Mouse (Mus musculus): Measurements from ENCODE around the gene Mrrf. TPM values are rescaled to one million over a fixed set of nuclear protein-coding genes. Genes with fewer than 3 reads are reported as not detected.

Gene Mrrf
- total RNA-seq, 1 experiment = 8.4 TPM

DNA sequence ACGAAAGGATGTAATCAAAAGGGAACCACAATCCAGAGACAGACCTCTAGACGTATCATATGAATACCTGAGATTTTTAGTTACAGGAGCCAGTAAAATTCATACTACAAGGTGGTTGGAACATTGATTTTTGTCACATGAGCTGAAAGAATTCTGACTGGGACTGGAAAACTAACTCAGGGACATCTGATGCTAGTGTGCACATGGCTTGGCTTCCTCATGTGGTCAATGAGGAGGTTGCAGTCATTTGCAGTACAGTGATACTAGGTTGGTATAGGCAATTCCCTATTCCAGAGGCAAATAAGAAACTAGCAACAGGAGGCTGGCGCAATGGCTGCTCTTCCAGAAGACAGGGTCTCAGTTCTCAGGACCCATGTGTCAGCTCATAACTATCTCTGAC is 23.6 kb upstream of the Mrrf start:
- peaks cover 6% of the 10 kb centered on the region for H3K36me3 ChIP-seq (ENCODE audit: control insufficient read depth, insufficient read depth, low read length, poor library complexity, severe bottlenecking)
- in situ Hi-C loops (cut with MboI; ENCODE audit: low sequenced_read_pairs in 2 of 2, unreplicated experiment in 2 of 2) = no loop called here
- DNase-seq (ENCODE audit: low read depth, low spot score) = no peak

DNA sequence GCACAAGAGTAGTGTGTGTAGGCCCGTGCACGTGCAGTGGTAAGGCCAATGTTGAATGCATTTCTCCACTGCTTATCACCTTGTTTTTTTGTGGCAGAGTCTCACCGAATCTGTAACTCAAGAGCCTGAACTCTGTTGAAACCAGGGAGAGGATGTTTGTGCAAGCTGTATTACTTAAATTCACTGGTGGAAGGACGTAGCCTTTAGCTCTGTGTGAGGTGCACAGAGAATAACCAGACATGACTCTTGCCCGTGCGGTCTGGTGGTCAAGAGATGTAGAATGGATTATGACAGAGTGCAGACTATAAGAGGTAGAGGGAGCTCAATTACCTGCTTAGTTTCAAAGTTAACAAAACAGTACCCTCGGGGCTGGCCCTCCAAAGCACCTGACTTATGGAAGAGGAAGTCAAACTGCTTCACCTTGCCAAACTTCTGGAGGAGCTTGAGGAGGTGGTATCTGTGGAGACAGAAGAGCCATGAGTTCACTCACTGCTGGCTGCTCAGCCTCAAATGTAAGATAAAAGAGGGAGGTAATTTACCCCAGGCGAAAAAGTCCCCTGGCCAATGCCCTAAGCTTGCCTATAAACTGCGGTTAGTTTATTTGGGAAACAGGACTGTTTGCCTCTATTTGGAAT is 9.3 kb upstream of the Mrrf start:
- peaks cover 32% of the 10 kb centered on the region for H3K36me3 ChIP-seq (ENCODE audit: control insufficient read depth, insufficient read depth, low read length, poor library complexity, severe bottlenecking)
- DNase-seq (ENCODE audit: low read depth, low spot score) = no peak
- in situ Hi-C loops (cut with MboI; ENCODE audit: low sequenced_read_pairs in 2 of 2, unreplicated experiment in 2 of 2) = no loop called here

More for the DNA sequence above, 23.6 kb upstream of the Mrrf start:
- Histone ChIP-seq H3K9me3 (ENCODE audit: control insufficient read depth, insufficient read depth, low read depth, low read length) (no peaks in the 10 kb centered on the region), H3K4me3 (ENCODE audit: insufficient read depth in 1 of 2, low read depth in 1 of 2, low read length in 2 of 2, poor library complexity in 1 of 2, severe bottlenecking in 1 of 2) (no peak overlapping the region), H3K4me1 (ENCODE audit: control insufficient read depth in 2 of 2, insufficient read depth in 2 of 2, low read length in 2 of 2, poor library complexity in 1 of 2) (no peaks in the 10 kb centered on the region), H3K27ac (ENCODE audit: insufficient read depth, low read depth, low read length, poor library complexity, severe bottlenecking) (no peak overlapping the region), H3K9ac (ENCODE audit: insufficient read depth, low read depth, low read length, poor library complexity, severe bottlenecking) (no peak overlapping the region)
- TF ChIP-seq CHD2 (IDR thresholded peaks at IDR 0.05; ENCODE audit: low read depth, low read length) (no peak), ZC3H11A (IDR thresholded peaks at IDR 0.05; ENCODE audit: borderline replicate concordance, low read depth, low read length) (no peak), HCFC1 (IDR thresholded peaks at IDR 0.05; ENCODE audit: borderline replicate concordance, insufficient read depth, low read length) (no peak), ZNF384 (IDR thresholded peaks at IDR 0.05; ENCODE audit: low read depth, low read length) (no peak), MAFK (IDR thresholded peaks at IDR 0.05; ENCODE audit: insufficient read depth, low read depth, low read length) (no peak)

DNA sequence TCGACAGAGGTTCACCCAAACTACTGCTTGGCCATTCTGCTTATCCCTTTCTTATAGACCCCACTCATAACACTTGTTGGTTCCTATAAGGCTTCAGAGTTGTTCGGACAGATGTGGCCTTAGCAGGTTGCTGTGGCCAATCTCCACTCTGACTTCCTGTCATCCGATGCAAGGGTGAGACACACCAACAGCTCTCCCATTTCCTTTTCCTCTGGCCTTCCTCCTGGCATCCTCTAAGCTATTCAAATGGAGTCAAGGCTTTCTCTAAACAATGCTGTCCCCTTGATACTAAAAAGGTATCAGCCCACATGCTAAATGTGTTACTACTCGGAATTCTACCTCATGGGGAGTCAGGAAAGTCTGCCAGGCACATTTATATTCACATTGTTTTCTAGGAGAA is 8.2 kb upstream of the Mrrf start:
- Histone ChIP-seq H3K4me3 (ENCODE audit: insufficient read depth in 1 of 2, low read depth in 1 of 2, low read length in 2 of 2, poor library complexity in 1 of 2, severe bottlenecking in 1 of 2) (no peak overlapping the region), H3K9me3 (ENCODE audit: control insufficient read depth, insufficient read depth, low read depth, low read length) (no peaks in the 10 kb centered on the region), H3K9ac (ENCODE audit: insufficient read depth, low read depth, low read length, poor library complexity, severe bottlenecking) (no peak overlapping the region), H3K4me1 (ENCODE audit: control insufficient read depth in 2 of 2, insufficient read depth in 2 of 2, low read length in 2 of 2, poor library complexity in 1 of 2) (no peaks in the 10 kb centered on the region), H3K27ac (ENCODE audit: insufficient read depth, low read depth, low read length, poor library complexity, severe bottlenecking) (no peak overlapping the region), H3K36me3 (ENCODE audit: control insufficient read depth, insufficient read depth, low read length, poor library complexity, severe bottlenecking) (peaks cover 26% of the 10 kb centered on the region)
- in situ Hi-C loops (cut with MboI; ENCODE audit: low sequenced_read_pairs in 2 of 2, unreplicated experiment in 2 of 2) = no loop called here
- no peak for DNase-seq (ENCODE audit: low read depth, low spot score)
- TF ChIP-seq ZC3H11A (IDR thresholded peaks at IDR 0.05; ENCODE audit: borderline replicate concordance, low read depth, low read length) = no peak
- TF ChIP-seq ZNF384 (IDR thresholded peaks at IDR 0.05; ENCODE audit: low read depth, low read length) = no peak
- no peak for TF ChIP-seq HCFC1 (IDR thresholded peaks at IDR 0.05; ENCODE audit: borderline replicate concordance, insufficient read depth, low read length)
- TF ChIP-seq CHD2 (IDR thresholded peaks at IDR 0.05; ENCODE audit: low read depth, low read length) = no peak
- TF ChIP-seq MAFK (IDR thresholded peaks at IDR 0.05; ENCODE audit: insufficient read depth, low read depth, low read length) = no peak

More for the DNA sequence above, 9.3 kb upstream of the Mrrf start:
- Histone ChIP-seq H3K27ac (ENCODE audit: insufficient read depth, low read depth, low read length, poor library complexity, severe bottlenecking) (no peak overlapping the region), H3K9ac (ENCODE audit: insufficient read depth, low read depth, low read length, poor library complexity, severe bottlenecking) (no peak overlapping the region), H3K4me3 (ENCODE audit: insufficient read depth in 1 of 2, low read depth in 1 of 2, low read length in 2 of 2, poor library complexity in 1 of 2, severe bottlenecking in 1 of 2) (no peak overlapping the region), H3K4me1 (ENCODE audit: control insufficient read depth in 2 of 2, insufficient read depth in 2 of 2, low read length in 2 of 2, poor library complexity in 1 of 2) (no peaks in the 10 kb centered on the region), H3K9me3 (ENCODE audit: control insufficient read depth, insufficient read depth, low read depth, low read length) (no peaks in the 10 kb centered on the region)
- no peak for TF ChIP-seq ZC3H11A (IDR thresholded peaks at IDR 0.05; ENCODE audit: borderline replicate concordance, low read depth, low read length)
- no peak for TF ChIP-seq HCFC1 (IDR thresholded peaks at IDR 0.05; ENCODE audit: borderline replicate concordance, insufficient read depth, low read length)
- no peak for TF ChIP-seq MAFK (IDR thresholded peaks at IDR 0.05; ENCODE audit: insufficient read depth, low read depth, low read length)
- TF ChIP-seq CHD2 (IDR thresholded peaks at IDR 0.05; ENCODE audit: low read depth, low read length) = no peak
- no peak for TF ChIP-seq ZNF384 (IDR thresholded peaks at IDR 0.05; ENCODE audit: low read depth, low read length)

DNA sequence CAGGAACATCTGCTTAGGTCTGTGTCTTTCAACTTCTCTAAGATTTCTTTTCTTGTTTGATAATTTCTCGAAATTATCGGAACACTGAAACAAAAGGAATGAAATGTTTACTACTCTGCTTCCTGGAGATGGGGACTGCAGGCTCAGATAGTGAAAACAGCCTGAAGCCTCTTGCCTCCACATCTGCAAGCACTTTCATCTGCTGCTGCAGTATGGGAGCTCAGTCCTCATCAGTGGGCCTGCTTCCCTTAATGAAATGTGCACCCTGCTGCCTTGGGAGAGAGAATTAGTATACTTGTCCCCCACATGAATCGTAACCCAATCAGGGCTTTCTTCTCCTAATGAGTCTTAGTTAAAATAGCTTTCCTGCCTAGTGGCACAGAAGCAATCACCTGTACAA is 7.1 kb upstream of the Mrrf start:
- Histone ChIP-seq H3K9ac (ENCODE audit: insufficient read depth, low read depth, low read length, poor library complexity, severe bottlenecking) (no peak overlapping the region), H3K27ac (ENCODE audit: insufficient read depth, low read depth, low read length, poor library complexity, severe bottlenecking) (no peak overlapping the region), H3K36me3 (ENCODE audit: control insufficient read depth, insufficient read depth, low read length, poor library complexity, severe bottlenecking) (peaks cover 19% of the 10 kb centered on the region), H3K4me1 (ENCODE audit: control insufficient read depth in 2 of 2, insufficient read depth in 2 of 2, low read length in 2 of 2, poor library complexity in 1 of 2) (no peaks in the 10 kb centered on the region), H3K4me3 (ENCODE audit: insufficient read depth in 1 of 2, low read depth in 1 of 2, low read length in 2 of 2, poor library complexity in 1 of 2, severe bottlenecking in 1 of 2) (no peak overlapping the region), H3K9me3 (ENCODE audit: control insufficient read depth, insufficient read depth, low read depth, low read length) (no peaks in the 10 kb centered on the region)
- TF ChIP-seq HCFC1 (IDR thresholded peaks at IDR 0.05; ENCODE audit: borderline replicate concordance, insufficient read depth, low read length) = no peak
- no peak for TF ChIP-seq ZNF384 (IDR thresholded peaks at IDR 0.05; ENCODE audit: low read depth, low read length)
- TF ChIP-seq CHD2 (IDR thresholded peaks at IDR 0.05; ENCODE audit: low read depth, low read length) = no peak
- TF ChIP-seq MAFK (IDR thresholded peaks at IDR 0.05; ENCODE audit: insufficient read depth, low read depth, low read length) = no peak
- no peak for TF ChIP-seq ZC3H11A (IDR thresholded peaks at IDR 0.05; ENCODE audit: borderline replicate concordance, low read depth, low read length)
- no peak for DNase-seq (ENCODE audit: low read depth, low spot score)
- in situ Hi-C loops (cut with MboI; ENCODE audit: low sequenced_read_pairs in 2 of 2, unreplicated experiment in 2 of 2) = no loop called here
